8 mouse cellular contexts compared by ENCODE assay signal in the genomic region with DNA sequence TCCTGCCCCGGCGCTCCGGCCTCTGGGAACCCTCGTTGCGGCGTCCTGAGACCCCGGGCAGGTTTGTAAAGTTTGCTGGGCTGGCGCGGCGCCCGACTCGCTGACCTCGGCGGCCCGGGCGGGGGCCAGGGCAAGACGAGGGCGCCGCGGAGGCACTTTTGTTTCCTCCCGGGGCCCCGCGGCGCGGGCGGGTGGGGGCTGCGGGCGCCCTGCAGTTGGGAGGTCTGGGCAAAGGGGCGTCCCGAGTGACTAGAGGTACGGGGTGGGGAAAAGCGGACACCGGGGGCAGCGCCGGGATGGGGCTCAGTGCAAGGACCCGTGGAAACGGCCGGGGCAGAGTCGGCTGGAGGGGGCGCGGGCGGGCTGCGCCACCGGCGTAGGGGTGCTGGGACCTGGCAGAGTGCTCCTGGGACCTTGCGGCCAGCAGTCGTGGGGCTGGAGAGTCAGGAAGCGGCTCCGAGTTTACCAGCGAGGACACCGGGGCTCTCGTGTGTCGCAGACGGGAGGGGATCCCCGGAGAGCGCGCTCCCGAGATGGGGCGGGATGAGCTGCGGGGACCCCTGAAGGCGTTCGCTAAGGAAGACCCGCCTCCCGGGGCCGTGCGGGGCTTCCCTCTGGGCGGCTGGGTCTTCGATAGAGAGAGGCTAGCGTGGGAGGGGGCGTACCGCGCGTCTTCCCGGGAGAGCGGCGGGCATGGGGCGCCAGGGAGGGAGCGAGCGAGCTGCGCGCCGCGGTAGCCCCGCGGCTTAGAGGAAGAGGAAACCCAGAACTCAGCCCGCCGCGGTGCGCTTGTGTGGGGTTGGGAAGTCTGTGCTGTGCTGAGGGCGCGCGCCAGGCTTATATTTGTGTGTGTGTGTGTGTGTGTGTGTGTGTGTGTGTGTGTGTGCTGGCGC. TPM values are rescaled to one million over a fixed set of nuclear protein-coding genes. Genes with fewer than 3 reads are reported as not detected.
A peak's percentile ranks its signal among the peaks of the same experiment; 100 is the strongest.
DNase-seq lines count a peak whose midpoint lies in the region; ATAC-seq and TF ChIP-seq lines count a peak whose summit lies in the region.

No protein-coding gene starts in this region.

- peak; percentile 84 for ATAC-seq in forebrain, embryonic 14.5 days

- DNase-seq in CH12.LX (ENCODE audit: extremely low read depth), result peak; percentile 52
- DNase-seq in brain, embryonic 14.5 days (ENCODE audit: low read depth), result peak; percentile 81
- peak; percentile 71 for DNase-seq in forebrain, embryonic 14.5 days (ENCODE audit: low spot score)
- peak; percentile 72 for DNase-seq in hindbrain, embryonic 10.5 days (ENCODE audit: low spot score)
- peak; percentile 43 to 56 for DNase-seq in left cerebral cortex, postnatal 25 days (ENCODE audit: low spot score in 2 of 2)
- DNase-seq in right cerebral cortex, postnatal 10 days (ENCODE audit: low spot score in 2 of 2), result peak; percentile 63 to 70
- peak; percentile 33 to 38 for DNase-seq in urinary bladder, postnatal 36 days (ENCODE audit: low spot score in 2 of 2)

- TF ChIP-seq CTCF in CH12.LX (conservative IDR thresholded peaks at IDR 0.05 in 1 of 2, IDR thresholded peaks at IDR 0.05 in 1 of 2; ENCODE audit: low read depth in 2 of 2, low read length in 2 of 2), result no peak
- TF ChIP-seq CTCF in brain, embryonic 14.5 days (IDR thresholded peaks at IDR 0.05; ENCODE audit: borderline replicate concordance, extremely low read depth, insufficient read depth, insufficient read length), result no peak

- peaks cover 0 to 18% of the 10 kb centered on the region in 2 experiments for H3K36me3 ChIP-seq in CH12.LX (replicated peaks in 1 of 2; ENCODE audit: control insufficient read depth in 1 of 2, insufficient read depth in 1 of 2, low read length in 1 of 2)
- H3K36me3 ChIP-seq in forebrain, embryonic 14.5 days (ENCODE audit: control insufficient read depth, insufficient read depth, low read length), result no peaks in the 10 kb centered on the region
- H3K36me3 ChIP-seq in hindbrain, embryonic 10.5 days, result no peaks in the 10 kb centered on the region
- H3K36me3 ChIP-seq in megakaryocyte, embryonic 14.5 days (replicated peaks; ENCODE audit: low read length), result no peaks in the 10 kb centered on the region

- H3K4me1 ChIP-seq in CH12.LX (ENCODE audit: control insufficient read depth in 1 of 2, insufficient read depth in 2 of 2), result peaks cover 5 to 36% of the 10 kb centered on the region in 2 experiments
- no peaks in the 10 kb centered on the region for H3K4me1 ChIP-seq in forebrain, embryonic 14.5 days (ENCODE audit: control insufficient read depth, insufficient read depth, low read length)
- peaks cover 19% of the 10 kb centered on the region; the same call in 1 of the 2 replicates for H3K4me1 ChIP-seq in hindbrain, embryonic 10.5 days (replicated peaks)
- peaks cover 42% of the 10 kb centered on the region for H3K4me1 ChIP-seq in megakaryocyte, embryonic 14.5 days

- peak overlapping the region; percentile 88 for H3K27ac ChIP-seq in CH12.LX (ENCODE audit: insufficient read depth, low read depth)
- H3K27ac ChIP-seq in forebrain, embryonic 14.5 days (ENCODE audit: low read depth, low read length), result peak overlapping the region; percentile 21; the same call in 1 of the 2 replicates
- peak overlapping the region; percentile 91 for H3K27ac ChIP-seq in hindbrain, embryonic 10.5 days

- no peak for TF ChIP-seq EP300 in CH12.LX (IDR thresholded peaks at IDR 0.05; ENCODE audit: low read length)

- no peaks in the 10 kb centered on the region for H3K27me3 ChIP-seq in CH12.LX (replicated peaks)
- H3K27me3 ChIP-seq in forebrain, embryonic 14.5 days (replicated peaks; ENCODE audit: control insufficient read depth, insufficient read depth, low read length), result peaks cover 11% of the 10 kb centered on the region
- H3K27me3 ChIP-seq in hindbrain, embryonic 10.5 days (ENCODE audit: insufficient read depth, poor library complexity, severe bottlenecking), result peaks cover 18% of the 10 kb centered on the region
- H3K27me3 ChIP-seq in megakaryocyte, embryonic 14.5 days (replicated peaks), result peaks cover 60% of the 10 kb centered on the region

- TF ChIP-seq POLR2A in CH12.LX (IDR thresholded peaks at IDR 0.05; ENCODE audit: low read depth, low read length), result peak; percentile 53; the same call in 1 of the 2 replicates
- TF ChIP-seq POLR2A in brain, embryonic 14.5 days (IDR thresholded peaks at IDR 0.05; ENCODE audit: borderline replicate concordance, extremely low read depth, insufficient read depth, insufficient read length, poor library complexity, severe bottlenecking), result no peak

- under 1% methylated on average over 79 of the region's 93 CpGs for WGBS in forebrain, embryonic 14.5 days
- WGBS in hindbrain, embryonic 10.5 days, result under 1% methylated on average over 93 of the region's 93 CpGs

- 0 out of 2 replicates have a peak, but pooled peaks cover under 1% of the 10 kb centered on the region for H3K79me2 ChIP-seq in CH12.LX (replicated peaks; ENCODE audit: control insufficient read depth, extremely low read depth, insufficient read depth, poor library complexity, severe bottlenecking)

- peak overlapping the region; percentile 70 to 85 (median 82) for H3K4me3 ChIP-seq in CH12.LX (replicated peaks in 1 of 3; ENCODE audit: low read depth in 2 of 3, low read length in 2 of 3, poor library complexity in 1 of 3)
- peak overlapping the region; percentile 71 for H3K4me3 ChIP-seq in forebrain, embryonic 14.5 days (ENCODE audit: low read depth, low read length)
- peak overlapping the region; percentile 71 for H3K4me3 ChIP-seq in hindbrain, embryonic 10.5 days
- peak overlapping the region; percentile 94 for H3K4me3 ChIP-seq in megakaryocyte, embryonic 14.5 days (replicated peaks)

- in situ Hi-C loops in CH12.LX (cut with MboI; ENCODE audit: low pct_ligation_motif_present, low pct_unique_long_range_greater_than_20kb, low sequenced_read_pairs), result no loop called here

- peaks cover 7% of the 10 kb centered on the region for H3K9me3 ChIP-seq in CH12.LX (replicated peaks; ENCODE audit: low read length)
- no peaks in the 10 kb centered on the region for H3K9me3 ChIP-seq in forebrain, embryonic 14.5 days (replicated peaks; ENCODE audit: control insufficient read depth, low read length)
- H3K9me3 ChIP-seq in hindbrain, embryonic 10.5 days, result no peaks in the 10 kb centered on the region
- peaks cover 10% of the 10 kb centered on the region for H3K9me3 ChIP-seq in megakaryocyte, embryonic 14.5 days

- peak overlapping the region; percentile 82 for H3K9ac ChIP-seq in CH12.LX (ENCODE audit: insufficient read depth, low read depth)
- H3K9ac ChIP-seq in forebrain, embryonic 14.5 days (ENCODE audit: low read length), result peak overlapping the region; percentile 71

- intact Hi-C loops in left cerebral cortex, postnatal 25 days (cut with DNase I), result loop anchor here (2.0 to 5.0 kb wide), 5 partner anchors 54 to 181 kb away; no protein-coding TSS in a partner anchor

- peak overlapping the region; percentile 18 for H3K4me2 ChIP-seq in CH12.LX (ENCODE audit: insufficient read depth, low read depth, poor library complexity, severe bottlenecking)
- peak overlapping the region; percentile 99 for H3K4me2 ChIP-seq in forebrain, embryonic 14.5 days (ENCODE audit: low read length)

- dilution Hi-C loops in CH12.LX (cut with MboI; ENCODE audit: extremely low pct_ligation_motif_present, extremely low pct_unique_long_range_greater_than_20kb, low sequenced_read_pairs), result no loop called here

- TF ChIP-seq RAD21 in CH12.LX (IDR thresholded peaks at IDR 0.05; ENCODE audit: low read depth, low read length), result no peak; the same call in 1 of the 2 replicates

TF ChIP-seq in CH12.LX, 34 proteins besides CTCF, POLR2A, EP300 and RAD21:
- no peak for TF ChIP-seq ZNF384 (IDR thresholded peaks at IDR 0.05; ENCODE audit: low read depth, low read length)
- no peak for TF ChIP-seq POLR2AphosphoS2 (IDR thresholded peaks at IDR 0.05; ENCODE audit: low read depth, low read length)
- TF ChIP-seq CHD2 (IDR thresholded peaks at IDR 0.05; ENCODE audit: low read length), result 0 out of 2 replicates have a peak, but pooled peaks have one; percentile 13
- TF ChIP-seq IRF4 (IDR thresholded peaks at IDR 0.05; ENCODE audit: low read depth, low read length), result peak; percentile 50; the same call in 1 of the 2 replicates
- TF ChIP-seq MAFK (IDR thresholded peaks at IDR 0.05; ENCODE audit: insufficient replicate concordance, low read length), result no peak
- TF ChIP-seq HCFC1 (IDR thresholded peaks at IDR 0.05; ENCODE audit: low read depth, low read length), result 0 out of 2 replicates have a peak, but pooled peaks have one; percentile 31
- TF ChIP-seq ELF1 (IDR thresholded peaks at IDR 0.05; ENCODE audit: low read depth, low read length), result 0 out of 2 replicates have a peak, but pooled peaks have one; percentile 24
- TF ChIP-seq MXI1 (IDR thresholded peaks at IDR 0.05; ENCODE audit: low read depth, low read length), result no peak
- peak; percentile 32; the same call in 1 of the 2 replicates for TF ChIP-seq TCF12 (IDR thresholded peaks at IDR 0.05; ENCODE audit: low read depth, low read length)
- TF ChIP-seq NELFE (IDR thresholded peaks at IDR 0.05; ENCODE audit: low read depth, low read length), result no peak
- 0 out of 2 replicates have a peak, but pooled peaks have one; percentile 35 for TF ChIP-seq MAZ (IDR thresholded peaks at IDR 0.05; ENCODE audit: low read depth, low read length)
- TF ChIP-seq ETS1 (conservative IDR thresholded peaks at IDR 0.05; ENCODE audit: low read depth, low read length), result no peak

RNA-seq across cellular contexts. Expression of gene Elmo1, which starts 0.6 kb away (rescaled TPM):
- total RNA-seq in CH12.LX (2012; rRNA removed) (32.2 and 35.8 TPM in 2 replicates), CH12.LX (2014; rRNA removed) (22.2 and 23.1 TPM in 2 replicates)
- polyA plus RNA-seq in CH12.LX (2012; ENCODE audit: insufficient read length, low read depth), result 42.8 and 50.2 TPM in 2 replicates
- polyA plus RNA-seq in brain, embryonic 14.5 days (2012; rRNA removed), result 38.6 and 46.9 TPM in 2 replicates
- 22.6 and 27.8 TPM in 2 replicates for polyA plus RNA-seq in forebrain, embryonic 14.5 days (2014; fragmentation: Nextera tagmentation; extraction: Ambion mirVana)
- 12.5 and 19.2 TPM in 2 replicates for polyA plus RNA-seq in hindbrain, embryonic 10.5 days (2016; fragmentation: Nextera tagmentation; extraction: Ambion mirVana)
- 10 to 100 TPM; 58.4 to 67.7 TPM for total RNA-seq in left cerebral cortex, postnatal 25 days (2021)
- 0.68 TPM in 1 of 2 replicates, not detected in the other for polyA plus RNA-seq in megakaryocyte, embryonic 14.5 days (2012; ENCODE audit: insufficient read depth, low replicate concordance)

Comparison
In these comparisons a context has a peak if more than half of its experiments do, and no peak if none do; other contexts are left out.
1. Peak in every context shown above with its lines: DNase-seq, ATAC-seq, H3K4me3 ChIP-seq and H3K27ac ChIP-seq.
2. H3K27ac ChIP-seq: peak in every context shown above with its lines; median percentile 91 in hindbrain, embryonic 10.5 days; 88 in CH12.LX; 21 in forebrain, embryonic 14.5 days.